Mouse (Mus musculus) testis, adult 2 months (tissue): ENCODE measurements around the gene Eif4ebp2. TPM values are rescaled to one million over a fixed set of nuclear protein-coding genes. Genes with fewer than 3 reads are reported as not detected.

Experiments
- H3K27ac ChIP-seq: fragments of 200-500 bp; 2 replicates; pipeline ENCODE4 v1.5.1; 2012; ENCODE audit warnings: low read depth, low read length; ENCODE audit not compliant: control insufficient read depth, insufficient read depth
- H3K27me3 ChIP-seq: fragments of 200-500 bp; 2 replicates; pipeline ENCODE4 v1.6.1; 2012; ENCODE audit warnings: mild to moderate bottlenecking, low read length, moderate library complexity; ENCODE audit not compliant: control insufficient read depth, insufficient read depth
- H3K36me3 ChIP-seq: fragments of 200-500 bp; 2 replicates; pipeline ENCODE4 v1.6.1; 2012; ENCODE audit warnings: mild to moderate bottlenecking, low read length; ENCODE audit not compliant: control insufficient read depth, insufficient read depth
- H3K4me1 ChIP-seq: fragments of 200-500 bp; 2 replicates; pipeline ENCODE4 v1.6.1; 2012; ENCODE audit warnings: low read length; ENCODE audit not compliant: control insufficient read depth, insufficient read depth
- H3K4me3 ChIP-seq: fragments of 200-500 bp; 2 replicates; pipeline ENCODE4 v1.5.1; 2012; ENCODE audit warnings: low read depth, mild to moderate bottlenecking, low read length, moderate library complexity, mixed read lengths; ENCODE audit not compliant: control insufficient read depth
- CTCF ChIP-seq: fragments of 200-500 bp; IDR thresholded peaks from 2 replicates; pipeline ENCODE4 v1.5.1; 2012; ENCODE audit warnings: low read depth, mild to moderate bottlenecking, inconsistent platforms, low read length, moderate library complexity; ENCODE audit not compliant: control insufficient read depth, insufficient read depth, insufficient replicate concordance
- POLR2A ChIP-seq: fragments of 200-500 bp; IDR thresholded peaks from 2 replicates; pipeline ENCODE4 v1.6.1; 2012; ENCODE audit warnings: low read depth, mild to moderate bottlenecking, inconsistent platforms, low read length, moderate library complexity; ENCODE audit not compliant: control insufficient read depth
- polyA plus RNA-seq: library from polyadenylated mRNA; depleted of rRNA; stranded (reverse); fragments of >200 nt; gene quantifications from 2 replicates; pipeline ENCODE4 v1.2.3, GENCODE M21; 2012

The Eif4ebp2 gene
- polyA plus RNA-seq, 1 experiment, result 33.7 TPM

- Histone ChIP-seq H3K27me3 (no peaks in the 10 kb centered on the region), H3K36me3 (no peaks in the 10 kb centered on the region), H3K27ac (no peak overlapping the region), H3K4me3 (no peak overlapping the region), H3K4me1 (no peaks in the 10 kb centered on the region)
- TF ChIP-seq POLR2A (no peak), CTCF (no peak)
These were observed 7.4 kb downstream of the Eif4ebp2 start for GRCm38 (mm10) chr10:61445016-61445415.

GRCm38 (mm10) chr10:61443876-61444275 is 8.6 kb downstream of the Eif4ebp2 start:
- H3K4me3 ChIP-seq, result no peak overlapping the region
- no peaks in the 10 kb centered on the region for H3K27me3 ChIP-seq
- H3K27ac ChIP-seq, result no peak overlapping the region
- H3K4me1 ChIP-seq, result no peaks in the 10 kb centered on the region
- no peak for TF ChIP-seq CTCF
- no peak for TF ChIP-seq POLR2A
- no peaks in the 10 kb centered on the region for H3K36me3 ChIP-seq

- no peak overlapping the region for H3K4me3 ChIP-seq
- H3K36me3 ChIP-seq, result no peaks in the 10 kb centered on the region
- TF ChIP-seq POLR2A, result no peak
- TF ChIP-seq CTCF, result no peak
- H3K27ac ChIP-seq, result no peak overlapping the region
- no peaks in the 10 kb centered on the region for H3K4me1 ChIP-seq
- H3K27me3 ChIP-seq, result no peaks in the 10 kb centered on the region
These were observed 9.0 kb downstream of the Eif4ebp2 start for GRCm38 (mm10) chr10:61443456-61443855.

GRCm38 (mm10) chr10:61440202-61440800 is 12.2 kb downstream of the Eif4ebp2 start:
- H3K27me3 ChIP-seq, result no peaks in the 10 kb centered on the region
- no peaks in the 10 kb centered on the region for H3K36me3 ChIP-seq
- TF ChIP-seq POLR2A, result no peak
- TF ChIP-seq CTCF, result no peak
- H3K27ac ChIP-seq, result no peak overlapping the region
- no peaks in the 10 kb centered on the region for H3K4me1 ChIP-seq
- H3K4me3 ChIP-seq, result no peak overlapping the region

GRCm38 (mm10) chr10:61431375-61431774 is 21.1 kb downstream of the Eif4ebp2 start:
- Histone ChIP-seq H3K36me3 (no peaks in the 10 kb centered on the region; the same call in 1 of the 2 replicates), H3K4me1 (no peaks in the 10 kb centered on the region), H3K4me3 (no peak overlapping the region), H3K27ac (no peak overlapping the region), H3K27me3 (no peaks in the 10 kb centered on the region)
- TF ChIP-seq CTCF, result no peak
- no peak for TF ChIP-seq POLR2A

GRCm38 (mm10) chr10:61429043-61429442 is 23.4 kb downstream of the Eif4ebp2 start:
- no peak overlapping the region for H3K27ac ChIP-seq
- H3K36me3 ChIP-seq, result no peaks in the 10 kb centered on the region; the same call in 1 of the 2 replicates
- peaks cover 6% of the 10 kb centered on the region for H3K4me1 ChIP-seq
- TF ChIP-seq POLR2A (no peak), CTCF (no peak)
- no peak overlapping the region for H3K4me3 ChIP-seq
- no peaks in the 10 kb centered on the region for H3K27me3 ChIP-seq

- no peaks in the 10 kb centered on the region for H3K27me3 ChIP-seq
- H3K4me3 ChIP-seq, result no peak overlapping the region
- H3K36me3 ChIP-seq, result no peaks in the 10 kb centered on the region
- H3K4me1 ChIP-seq, result peaks cover 6% of the 10 kb centered on the region
- TF ChIP-seq POLR2A (no peak), CTCF (no peak)
- no peak overlapping the region for H3K27ac ChIP-seq
These were observed 24.0 kb downstream of the Eif4ebp2 start for GRCm38 (mm10) chr10:61428416-61428815.

GRCm38 (mm10) chr10:61427951-61428350 is 24.5 kb downstream of the Eif4ebp2 start:
- no peak for TF ChIP-seq POLR2A
- no peak for TF ChIP-seq CTCF
- H3K36me3 ChIP-seq, result no peaks in the 10 kb centered on the region
- no peak overlapping the region for H3K27ac ChIP-seq
- no peaks in the 10 kb centered on the region for H3K27me3 ChIP-seq
- no peak overlapping the region for H3K4me3 ChIP-seq
- H3K4me1 ChIP-seq, result peaks cover 6% of the 10 kb centered on the region
